Mouse (Mus musculus): ENCODE data around the gene Tars2. TPM values are rescaled to one million over a fixed set of nuclear protein-coding genes. Genes with fewer than 3 reads are reported as not detected.
"Not testable (repeated sequence)": the region's sequence is repeated elsewhere in the genome, so short reads cannot be mapped to it uniquely, and the experiment has no call there.

Gene Tars2
- total RNA-seq, 4 experiments from 2014 or later = 48.1 to 51.8 (median 49.0) TPM

- no peak for DNase-seq (ENCODE audit: low spot score)
These were observed 64.2 kb downstream of the Tars2 start for GRCm38 (mm10) chr3:95695796-95696195.

- DNase-seq (ENCODE audit: low spot score) = no peak
These were observed 65.0 kb downstream of the Tars2 start for GRCm38 (mm10) chr3:95694808-95695703.

GRCm38 (mm10) chr3:95693821-95694807 is 65.9 kb downstream of the Tars2 start:
- DNase-seq (ENCODE audit: low spot score) = no peak

- no peak for DNase-seq (ENCODE audit: low spot score)
These were observed 67.3 kb downstream of the Tars2 start for GRCm38 (mm10) chr3:95692677-95693076.

- not testable (repeated sequence) for DNase-seq (ENCODE audit: low spot score)
These were observed 69.5 kb downstream of the Tars2 start for GRCm38 (mm10) chr3:95690552-95690951.

Small RNAs within 50 kb of the gene (microRNA-seq; reads per million reads assigned to microRNA genes)
- gene Mir7014 = not detected

Other genes with a start within 250 kb of the Tars2 start
- gene Ctss, start 233.4 kb downstream of the Tars2 start, total RNA-seq (2022) = 10 to 100 TPM in 2 of 4 experiments, 1 to 10 TPM in 2; 7.8 to 17.5 (median 10.0) TPM
- not detected for gene Hormad1, start 200.5 kb downstream of the Tars2 start, total RNA-seq (2022)
- 10 to 100 TPM; 17.9 to 20.9 (median 19.6) TPM for gene Golph3l, start 171.3 kb downstream of the Tars2 start, total RNA-seq (2022)
- 10 to 100 TPM; 77.2 to 84.9 (median 80.6) TPM for gene Ensa, start 135.2 kb downstream of the Tars2 start, total RNA-seq (2022)
- gene Mcl1, start 101.4 kb downstream of the Tars2 start, total RNA-seq (2022) = 100 to 1,000 TPM; 123 to 159 (median 134) TPM
- gene Adamtsl4, start 72.3 kb downstream of the Tars2 start, total RNA-seq (2022) = 10 to 100 TPM; 35.5 to 60.3 (median 45.4) TPM
- gene Ecm1, start 20.6 kb downstream of the Tars2 start, total RNA-seq (2022) = 10 to 100 TPM; 36.6 to 76.5 (median 42.3) TPM
- 10 to 100 TPM; 39.1 to 47.6 (median 41.0) TPM for gene Rprd2, start 58.7 kb upstream of the Tars2 start, total RNA-seq (2022)
- gene Prpf3, start 95.7 kb upstream of the Tars2 start, total RNA-seq (2022) = 10 to 100 TPM; 13.9 to 22.5 (median 21.3) TPM
- 100 to 1,000 TPM; 312 to 354 (median 350) TPM for gene Mrps21, start 111.3 kb upstream of the Tars2 start, total RNA-seq (2022)
- 10 to 100 TPM; 12.0 to 58.8 (median 26.9) TPM for gene Ciart, start 122.0 kb upstream of the Tars2 start, total RNA-seq (2022)
- 10 to 100 TPM in 2 of 4 experiments, 1 to 10 TPM in 2; 6.3 to 12.0 (median 8.4) TPM for gene BC028528, start 131.8 kb upstream of the Tars2 start, total RNA-seq (2022)
- 100 to 1,000 TPM; 102 to 115 (median 107) TPM for gene Aph1a, start 133.8 kb upstream of the Tars2 start, total RNA-seq (2022)
- 100 to 1,000 TPM; 170 to 196 (median 181) TPM for gene Car14, start 144.5 kb upstream of the Tars2 start, total RNA-seq (2022)
- 10 to 100 TPM; 76.7 to 95.7 (median 82.9) TPM for gene Anp32e, start 169.0 kb upstream of the Tars2 start, total RNA-seq (2022)
- gene Plekho1, start 235.8 kb upstream of the Tars2 start, total RNA-seq (2022) = 10 to 100 TPM; 55.7 to 68.3 (median 61.1) TPM

All from heart, adult 8-10 months (tissue).